Mouse (Mus musculus) testis, postnatal 14 days (tissue): ENCODE data around the gene 4930518I15Rik.
A peak's percentile ranks its signal among the peaks of the same experiment; 100 is the strongest.
"Not testable (repeated sequence)": the region's sequence is repeated elsewhere in the genome, so short reads cannot be mapped to it uniquely, and the experiment has no call there.

ENCODE experiments used
- DNase-seq: peaks from one replicate; pipeline ENCODE4 v3.0.0; 2021; ENCODE audit warnings: low spot score

Gene 4930518I15Rik

DNA sequence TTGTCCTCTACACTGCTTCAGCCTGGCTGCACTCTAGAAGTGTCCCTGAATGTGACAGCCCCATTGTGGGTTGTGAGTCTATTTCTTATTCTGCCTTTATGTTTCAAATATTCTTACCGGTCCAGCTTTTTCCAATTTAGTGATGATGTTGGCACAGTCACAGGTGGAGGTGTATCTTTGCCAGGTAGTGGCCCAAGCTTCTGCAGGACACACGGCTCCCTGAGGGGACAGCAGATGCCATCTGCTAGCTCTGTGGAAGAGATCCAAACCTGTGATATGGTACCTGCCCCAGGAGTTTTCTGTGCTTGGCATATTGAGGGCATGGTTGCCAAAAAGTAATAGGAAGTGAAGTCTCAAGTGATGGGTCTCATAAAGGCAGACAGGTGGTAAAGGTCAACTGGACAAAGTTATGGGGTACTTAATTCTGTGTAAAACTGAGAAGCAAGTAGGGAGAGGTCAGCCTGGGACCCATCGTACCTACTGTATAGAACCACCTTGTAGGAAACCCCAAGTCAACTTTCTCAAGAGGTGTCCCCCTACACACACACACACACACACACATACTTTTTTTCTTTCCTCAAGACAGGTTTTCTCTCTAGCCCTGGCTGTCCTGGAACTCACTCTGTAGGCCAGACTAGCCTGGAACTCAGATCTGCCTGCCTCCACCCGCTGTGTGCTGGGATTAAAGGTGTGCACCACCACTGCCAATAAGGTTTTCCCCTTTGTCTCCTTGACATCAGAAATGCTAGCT is 17.2 kb upstream of the 4930518I15Rik start:
- no peak for DNase-seq

- DNase-seq: no peak
Observed at GRCm38 (mm10) chr2:156874047-156874759, 16.5 kb upstream of the 4930518I15Rik start.

GRCm38 (mm10) chr2:156873629-156874028 is 15.9 kb upstream of the 4930518I15Rik start:
- no peak for DNase-seq

DNA sequence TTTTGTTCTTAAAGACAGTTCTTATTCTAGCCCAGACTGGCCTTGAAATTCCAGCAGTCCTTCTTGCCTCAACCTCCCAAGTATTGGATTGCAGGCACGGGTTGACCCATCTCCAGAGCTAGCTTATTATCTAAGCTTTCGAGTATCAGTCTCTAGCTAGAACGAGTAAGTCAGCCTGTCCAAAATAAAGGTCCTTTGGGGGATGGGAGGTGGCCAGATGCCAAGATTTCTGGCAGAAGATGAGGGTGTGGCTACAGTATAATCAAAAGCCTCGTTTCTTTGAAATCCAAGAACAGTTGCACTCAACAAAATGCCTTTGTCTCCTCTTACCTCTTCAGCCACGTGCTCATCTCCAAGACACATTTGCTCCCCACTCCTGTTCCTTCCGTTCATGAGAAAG is 12.8 kb upstream of the 4930518I15Rik start:
- DNase-seq: peak; percentile 56

GRCm38 (mm10) chr2:156869554-156869953 is 11.8 kb upstream of the 4930518I15Rik start:
- DNase-seq: no peak

DNA sequence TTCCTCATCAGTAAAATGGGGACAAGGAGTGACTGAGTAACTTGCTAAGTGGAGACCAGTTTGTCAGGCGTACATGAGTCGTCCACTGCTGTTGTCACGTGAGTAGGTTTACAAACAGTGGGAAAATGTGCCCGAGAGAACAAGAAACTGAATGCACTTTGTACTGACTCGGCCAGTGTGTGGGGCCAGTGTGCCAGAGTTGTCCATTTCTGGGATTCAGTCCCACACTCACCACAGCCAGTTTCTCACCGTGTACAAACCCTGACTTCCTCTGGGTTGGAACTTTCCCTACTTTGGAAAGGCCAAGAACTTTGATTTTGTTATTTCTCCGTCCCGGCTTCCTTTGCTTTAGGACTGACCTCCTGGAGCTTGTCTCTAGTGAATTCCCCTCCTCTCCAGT is 11.2 kb upstream of the 4930518I15Rik start:
- no peak for DNase-seq

DNA sequence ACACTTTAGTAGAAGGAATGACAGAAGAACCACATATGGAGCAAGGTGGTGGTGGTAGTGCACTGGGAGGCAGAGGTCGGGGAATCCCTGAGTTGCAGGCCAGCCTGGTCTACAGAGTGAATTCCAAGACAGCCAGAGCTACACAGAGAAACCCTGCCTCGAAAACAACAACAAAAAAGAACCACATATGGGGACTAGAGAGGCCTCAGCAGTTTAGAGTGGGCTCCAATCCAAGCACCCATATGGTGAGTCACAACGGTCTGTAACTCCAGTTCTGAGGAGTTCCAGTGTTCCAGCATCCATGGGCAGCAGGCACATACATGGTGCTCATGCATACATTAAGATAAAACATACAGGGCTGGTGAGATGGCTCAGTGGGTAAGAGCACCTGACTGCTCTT is 6.7 kb upstream of the 4930518I15Rik start:
- DNase-seq: no peak

GRCm38 (mm10) chr2:156863487-156864160 is 5.9 kb upstream of the 4930518I15Rik start:
- DNase-seq: peak; percentile 47

GRCm38 (mm10) chr2:156862772-156863486 is 5.2 kb upstream of the 4930518I15Rik start, which contains the start of gene Rab5if:
Gene Rab5if, plus strand, starts transcription at chr2:156863128.
- peak; percentile 97 for DNase-seq

DNA sequence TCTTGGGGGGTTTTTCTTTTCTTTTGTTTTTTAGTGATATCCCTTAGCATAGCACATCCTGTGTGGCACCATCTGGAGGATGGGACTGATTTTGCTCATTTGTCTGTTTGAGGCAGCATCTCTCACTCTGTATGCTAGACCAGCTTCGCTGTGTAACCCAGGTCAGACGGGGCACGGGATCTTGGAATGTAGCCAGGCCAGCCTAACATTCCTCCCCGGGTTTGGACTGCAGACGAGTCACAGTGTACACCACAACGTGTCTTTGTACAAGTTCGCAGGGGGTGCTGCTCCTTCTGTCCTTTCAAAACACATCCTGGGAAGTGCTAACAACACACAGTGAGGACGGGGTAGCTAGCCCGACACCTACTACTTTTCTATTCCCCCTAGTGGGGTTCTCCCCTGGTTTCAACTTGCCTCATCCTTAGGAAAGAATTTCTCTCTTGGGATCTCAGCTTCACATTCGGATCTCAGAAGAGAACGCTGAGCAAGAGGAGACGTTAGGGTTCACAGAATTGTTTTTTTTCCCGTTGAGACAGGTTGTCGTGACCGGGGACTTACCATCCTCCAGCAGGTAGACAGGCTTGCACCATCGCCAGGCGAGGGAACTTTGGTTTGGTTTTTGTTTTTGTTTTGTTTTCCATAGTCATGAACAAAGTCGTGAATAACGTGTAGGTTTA is 4.4 kb upstream of the 4930518I15Rik start:
- peak; percentile 30 for DNase-seq

DNA sequence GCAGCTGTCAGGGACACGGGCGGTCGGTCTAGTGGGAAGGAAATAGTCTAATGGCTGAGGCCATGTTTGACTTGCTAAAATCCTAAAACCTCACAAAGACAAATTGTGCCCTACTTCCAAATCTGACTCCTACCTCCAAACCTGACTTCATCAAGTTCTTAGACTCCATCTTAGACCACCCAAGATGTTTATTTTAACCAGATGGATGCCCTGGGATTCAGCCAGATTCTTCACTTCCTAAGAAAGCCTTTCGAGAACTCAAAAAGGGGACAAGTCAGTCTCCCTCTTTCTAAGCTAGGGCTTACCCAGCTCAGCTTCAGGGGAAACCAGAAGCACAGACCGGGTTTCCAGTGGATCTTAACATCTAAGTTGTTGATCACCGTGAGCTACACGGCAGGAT is 925 bp upstream of the 4930518I15Rik start:
- no peak for DNase-seq

GRCm38 (mm10) chr2:156857385-156857791 is 358 bp downstream of the 4930518I15Rik start:
- DNase-seq: no peak

- no peak for DNase-seq
Observed at GRCm38 (mm10) chr2:156856311-156856710, 1.4 kb downstream of the 4930518I15Rik start.

DNA sequence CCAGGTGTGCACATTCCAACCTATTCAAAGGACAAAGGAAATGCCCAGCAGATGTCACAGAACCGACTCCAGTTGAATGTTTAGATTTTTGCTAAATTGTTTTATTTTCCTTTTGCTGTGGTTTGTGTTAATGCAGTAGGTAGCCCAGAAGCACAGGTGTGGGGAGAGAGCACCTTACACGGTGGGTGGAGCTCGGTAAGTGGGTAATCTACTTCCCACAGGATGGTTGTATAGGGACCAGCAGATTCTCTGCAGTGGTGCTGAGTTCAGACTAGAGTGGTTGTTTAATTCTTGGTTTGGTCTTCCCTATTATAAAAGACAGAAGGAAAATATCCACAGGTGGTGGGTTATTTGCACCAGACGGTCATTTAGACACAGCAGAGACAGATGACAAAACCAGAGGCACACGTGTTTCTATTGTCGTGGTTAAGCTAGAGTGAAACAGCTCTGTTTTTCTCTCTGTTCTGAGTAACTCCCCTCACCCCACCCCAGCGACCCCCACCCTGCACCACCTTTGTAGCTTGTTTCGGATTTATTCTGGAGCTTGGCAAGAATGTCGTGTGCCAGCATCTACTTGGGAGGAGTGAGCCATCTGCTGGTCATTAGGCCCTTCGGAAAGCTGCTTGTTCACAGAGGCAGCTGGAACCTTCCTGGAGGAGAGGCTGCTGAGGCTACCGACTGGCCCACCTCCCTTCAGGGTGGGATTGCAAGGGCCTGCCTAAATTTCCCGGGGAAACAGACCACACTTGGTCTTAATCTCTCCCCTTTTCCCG is 3.6 kb downstream of the 4930518I15Rik start:
- not testable (repeated sequence) for DNase-seq

GRCm38 (mm10) chr2:156853584-156853983 is 4.2 kb downstream of the 4930518I15Rik start:
- DNase-seq: not testable (repeated sequence)

- DNase-seq: no peak
Observed at GRCm38 (mm10) chr2:156850505-156850904, 7.2 kb downstream of the 4930518I15Rik start.

DNA sequence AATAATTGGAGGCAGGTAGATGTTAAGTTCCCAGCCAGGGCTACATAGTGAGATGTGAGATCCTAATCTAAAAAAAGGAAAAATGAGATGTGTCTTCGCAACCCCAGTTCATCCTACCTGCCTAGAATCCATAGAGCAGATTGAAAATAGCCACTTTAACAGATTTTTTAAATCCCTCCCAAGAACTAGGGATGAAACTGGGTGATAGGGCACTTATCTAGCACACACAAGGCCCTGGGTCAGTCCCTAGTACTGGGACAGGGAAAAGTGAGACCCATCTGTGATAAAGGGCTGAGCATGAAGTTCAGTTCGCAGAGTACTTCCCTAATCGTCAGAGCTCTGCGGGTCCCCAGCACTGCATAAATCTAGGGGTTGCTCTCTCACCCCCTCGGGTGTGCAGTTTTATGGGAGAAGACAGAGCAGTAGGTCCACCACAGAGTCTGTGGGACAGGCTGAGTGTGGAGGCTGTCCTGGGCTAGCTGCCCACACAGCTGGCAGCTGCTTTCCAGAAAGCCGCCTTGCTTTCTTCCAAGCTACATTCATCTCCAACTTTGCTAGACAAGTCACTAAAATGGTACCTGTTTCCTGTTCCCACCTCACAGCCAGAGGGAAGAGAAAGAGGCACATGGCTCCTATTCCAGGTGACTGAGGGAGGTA is 9.1 kb downstream of the 4930518I15Rik start:
- DNase-seq: no peak

GRCm38 (mm10) chr2:156847653-156848052 is 10.1 kb downstream of the 4930518I15Rik start:
- no peak for DNase-seq

DNA sequence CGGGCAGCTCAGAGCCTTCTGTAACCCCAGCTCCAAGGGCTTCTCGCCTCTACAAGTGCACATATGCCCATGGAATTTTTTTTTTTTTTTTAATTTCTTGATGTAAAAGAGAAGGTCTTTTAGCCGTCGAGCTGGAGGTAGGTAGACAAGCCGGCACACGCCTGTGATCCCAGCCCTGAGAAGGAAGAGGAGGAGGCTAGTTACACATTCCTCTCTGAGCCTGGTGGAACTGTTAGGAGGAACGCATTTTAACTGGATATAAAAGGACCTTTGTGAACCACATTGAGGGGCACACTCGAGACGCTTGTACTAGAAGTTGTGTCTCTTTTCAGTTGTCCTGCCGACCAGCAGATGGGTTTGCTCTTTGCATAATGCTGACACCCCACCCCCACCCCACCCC is 13.0 kb downstream of the 4930518I15Rik start:
- no peak for DNase-seq

GRCm38 (mm10) chr2:156843331-156843730 is 14.4 kb downstream of the 4930518I15Rik start:
- DNase-seq: no peak
